Mouse (Mus musculus) urinary bladder, postnatal 0 days (tissue): ENCODE results near the gene Rab37. TPM values are rescaled to one million over a fixed set of nuclear protein-coding genes. Genes with fewer than 3 reads are reported as not detected.

Source experiments
- polyA plus RNA-seq: library from polyadenylated mRNA; unstranded; fragments of >200 nt; fragmentation: Nextera tagmentation; extraction: Ambion mirVana; gene quantifications from 2 replicates; pipeline ENCODE4 v1.2.1, GENCODE M21; 2015

The Rab37 gene
- polyA plus RNA-seq: 0.52 and 0.54 TPM in 2 replicates

GRCm38 (mm10) chr11:115091362-115091901 is at the start of gene Rab37:
Gene Rab37 (plus strand): TSS chr11:115091431.

GRCm38 (mm10) chr11:115048259-115048658 is 43.0 kb upstream of the Rab37 start, which contains the start of gene Cd300ld3:
Gene Cd300ld3 (minus strand): TSS chr11:115048409.

GRCm38 (mm10) chr11:115062077-115062476 is 29.2 kb upstream of the Rab37 start, which contains the start of gene Cd300e:
Gene Cd300e (minus strand): TSS chr11:115062177.

GRCm38 (mm10) chr11:115133800-115134199 is 42.6 kb downstream of the Rab37 start, which contains the start of gene Cd300lf:
Gene Cd300lf (minus strand): TSS chr11:115133992.

GRCm38 (mm10) chr11:115162832-115163480 is 71.7 kb downstream of the Rab37 start, which contains the start of gene Slc9a3r1:
Gene Slc9a3r1 (plus strand): TSS chr11:115163341.

GRCm38 (mm10) chr11:115187224-115187639 is 96.0 kb downstream of the Rab37 start, which contains the start of gene Tmem104:
Gene Tmem104 (plus strand): TSS chr11:115187487.

GRCm38 (mm10) chr11:115187693-115188092 is 96.5 kb downstream of the Rab37 start, which contains the start of gene Nat9:
Gene Nat9 (minus strand): TSS chr11:115187859.

Other genes starting within 250 kb of the Rab37 start
- 4.9 and 5.6 TPM in 2 replicates for gene Gprc5c, start 240.3 kb upstream of the Rab37 start, polyA plus RNA-seq
- 2.0 and 3.5 TPM in 2 replicates for gene Cd300a, start 201.4 kb upstream of the Rab37 start, polyA plus RNA-seq
- 1.3 and 4.5 TPM in 2 replicates for gene Cd300lb, start 157.0 kb upstream of the Rab37 start, polyA plus RNA-seq
- not detected in 2 replicates for gene Cd300c, start 122.3 kb upstream of the Rab37 start, polyA plus RNA-seq
- 1.1 and 3.8 TPM in 2 replicates for gene Cd300ld, start 101.5 kb upstream of the Rab37 start, polyA plus RNA-seq
- 2.9 and 8.2 TPM in 2 replicates for gene Cd300c2, start 89.6 kb upstream of the Rab37 start, polyA plus RNA-seq
- not detected in 2 replicates for gene Cd300ld2, start 75.2 kb upstream of the Rab37 start, polyA plus RNA-seq
- 0.16 TPM in 1 of 2 replicates, not detected in the other for gene Cd300ld4, start 64.4 kb upstream of the Rab37 start, polyA plus RNA-seq
- gene Cd300ld5, start 53.7 kb upstream of the Rab37 start, polyA plus RNA-seq: 0.16 TPM in 1 of 2 replicates, not detected in the other
- gene Cd300ld3, start 43.0 kb upstream of the Rab37 start, polyA plus RNA-seq: not detected in 2 replicates
- not detected in 2 replicates for gene Cd300e, start 29.3 kb upstream of the Rab37 start, polyA plus RNA-seq
- gene Cd300lf, start 42.6 kb downstream of the Rab37 start, polyA plus RNA-seq: 1.1 and 9.2 TPM in 2 replicates
- gene Slc9a3r1, start 71.9 kb downstream of the Rab37 start, polyA plus RNA-seq: 87.0 and 97.9 TPM in 2 replicates
- 9.5 and 12.8 TPM in 2 replicates for gene Tmem104, start 96.1 kb downstream of the Rab37 start, polyA plus RNA-seq
- gene Nat9, start 96.4 kb downstream of the Rab37 start, polyA plus RNA-seq: 14.3 and 23.2 TPM in 2 replicates
- 0.16 and 0.17 TPM in 2 replicates for gene Grin2c, start 175.8 kb downstream of the Rab37 start, polyA plus RNA-seq
- 5.7 and 6.2 TPM in 2 replicates for gene Fdxr, start 185.6 kb downstream of the Rab37 start, polyA plus RNA-seq
- gene Fads6, start 206.2 kb downstream of the Rab37 start, polyA plus RNA-seq: 0.26 and 0.30 TPM in 2 replicates
- not detected in 2 replicates for gene Otop2, start 215.7 kb downstream of the Rab37 start, polyA plus RNA-seq
- not detected in 2 replicates for gene Ush1g, start 230.6 kb downstream of the Rab37 start, polyA plus RNA-seq
- not detected in 2 replicates for gene Otop3, start 243.3 kb downstream of the Rab37 start, polyA plus RNA-seq